Mouse (Mus musculus) urinary bladder, postnatal 10 days (tissue): ENCODE data around the gene Tet1.
"Not testable (repeated sequence)": the region's sequence is repeated elsewhere in the genome, so short reads cannot be mapped to it uniquely, and the experiment has no call there.

Experiments
- DNase-seq: peaks from one replicate; pipeline ENCODE4 v3.0.0; 2022; ENCODE audit warnings: low spot score

Gene Tet1

DNA sequence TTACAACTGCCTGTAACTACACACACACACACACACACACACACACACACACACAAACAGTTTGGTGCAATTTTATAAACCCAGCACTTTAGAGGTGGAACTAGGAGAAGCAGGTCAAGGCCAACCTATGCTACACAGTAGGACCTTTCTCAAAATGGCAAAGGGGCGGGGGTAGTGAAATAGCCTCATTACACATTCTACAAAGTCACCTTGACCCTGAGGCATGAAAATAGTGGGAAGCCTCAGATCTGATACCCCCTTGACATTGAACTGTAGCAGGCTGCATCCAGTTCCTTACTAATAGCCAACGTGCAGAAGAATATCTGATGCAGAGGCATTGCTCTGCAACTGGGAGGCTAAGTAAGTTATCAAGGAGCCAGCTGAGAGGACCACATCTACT, 60.0 kb downstream of the Tet1 start:
- DNase-seq, result no peak

DNA sequence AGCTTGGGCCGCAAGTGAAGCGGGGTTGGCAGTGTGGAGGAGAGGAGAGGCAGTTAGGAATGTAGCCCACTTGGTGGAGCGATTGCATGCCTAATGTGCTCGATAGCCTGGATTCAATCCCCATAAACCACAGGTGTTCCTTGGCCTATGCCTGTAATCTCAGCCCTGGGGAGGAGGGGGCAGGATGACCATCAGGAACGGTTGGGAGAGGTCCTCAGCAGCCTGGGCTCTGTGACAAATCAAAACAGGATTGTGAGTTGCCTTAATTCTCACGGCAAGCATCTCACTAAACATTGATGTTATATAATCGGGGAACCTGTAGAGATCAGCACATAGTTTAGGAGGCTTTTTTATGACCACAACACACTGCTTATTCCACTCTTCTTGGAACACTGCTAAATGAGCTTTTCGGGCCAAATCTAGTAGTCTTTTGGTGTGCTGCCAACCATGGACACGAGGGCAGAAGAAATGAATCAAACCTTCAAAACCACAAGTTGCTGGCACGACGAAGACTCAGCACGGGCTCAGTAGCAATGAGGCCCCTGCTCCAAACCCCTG, 61.6 kb downstream of the Tet1 start:
- DNase-seq, result no peak

DNA sequence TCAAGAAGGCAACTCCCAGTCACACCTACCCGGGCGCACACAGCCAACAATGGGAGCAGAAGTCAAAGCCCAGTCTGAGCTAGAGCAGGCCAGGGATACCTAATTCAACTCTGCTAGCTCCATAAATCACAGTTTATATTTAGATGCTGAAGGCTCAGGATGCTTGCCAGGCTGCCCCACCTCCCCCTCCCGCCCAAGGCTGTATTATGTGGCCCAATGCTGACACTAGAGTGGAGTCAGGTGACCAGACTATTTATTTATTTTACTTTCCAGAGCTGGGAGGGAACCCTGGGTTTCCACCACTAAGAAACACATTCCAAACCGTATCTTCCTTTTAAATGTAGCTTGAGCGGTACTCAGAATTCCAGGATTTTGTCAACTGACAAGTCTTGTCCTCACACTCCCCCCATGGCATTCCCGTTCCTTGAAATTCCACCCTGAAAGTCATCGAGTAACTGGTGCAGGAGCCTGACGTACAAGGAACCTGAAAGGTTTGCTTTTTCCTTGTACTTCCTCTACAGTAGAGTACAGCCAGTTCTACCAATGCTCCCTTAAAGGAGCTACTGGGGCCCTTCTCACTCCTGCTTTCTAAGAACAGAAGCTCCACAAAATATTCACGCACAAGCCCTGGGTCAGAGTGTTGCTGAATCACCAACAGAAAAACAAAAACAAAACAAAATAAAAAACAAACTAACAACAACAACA, 64.9 kb downstream of the Tet1 start:
- DNase-seq, result peak; percentile 11

DNA sequence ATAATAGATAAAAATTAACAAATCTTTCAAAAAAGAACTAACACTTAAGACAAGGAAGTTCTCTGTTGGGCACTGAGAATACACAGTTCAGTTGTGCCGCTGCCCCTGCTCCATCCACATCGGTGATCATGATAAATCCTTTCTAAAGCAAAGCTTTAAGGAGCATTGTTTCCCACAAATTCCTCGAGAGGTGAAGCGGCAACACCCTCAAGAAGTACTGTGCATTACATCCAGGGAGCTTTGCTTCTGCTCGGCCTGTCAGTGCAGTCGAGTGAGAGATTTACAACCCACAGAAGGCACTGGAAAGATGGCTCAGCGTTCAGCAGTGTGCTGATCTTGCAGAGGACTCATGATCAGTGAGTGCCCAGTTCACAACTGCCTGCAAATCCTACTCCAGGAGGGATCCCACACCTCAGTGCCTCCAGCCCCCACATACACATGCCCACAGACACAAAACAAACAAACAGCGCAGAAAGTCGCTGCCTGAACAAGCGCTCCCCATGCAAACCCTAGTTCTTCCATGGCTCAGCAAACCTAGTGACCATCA, 66.8 kb downstream of the Tet1 start:
- DNase-seq, result no peak

DNA sequence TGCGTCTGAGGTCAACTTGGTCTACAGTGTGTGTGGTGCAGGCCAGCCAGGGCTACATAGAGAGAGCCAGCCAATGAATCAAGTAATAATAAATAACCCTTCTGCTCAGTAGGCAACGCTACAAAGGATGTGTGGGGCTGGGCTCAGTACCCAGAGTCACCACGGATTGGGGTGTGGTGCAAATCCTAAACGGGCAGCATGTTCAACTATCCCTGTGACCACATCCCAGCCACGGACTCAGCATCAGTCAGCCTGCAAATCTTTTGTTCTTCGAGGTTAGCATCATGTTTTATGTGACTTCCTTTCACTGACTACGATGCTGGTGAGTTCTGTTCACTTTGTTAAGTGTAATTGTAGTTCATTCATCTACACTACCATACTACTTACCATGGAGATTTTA, 68.1 kb downstream of the Tet1 start:
- no peak for DNase-seq

DNA sequence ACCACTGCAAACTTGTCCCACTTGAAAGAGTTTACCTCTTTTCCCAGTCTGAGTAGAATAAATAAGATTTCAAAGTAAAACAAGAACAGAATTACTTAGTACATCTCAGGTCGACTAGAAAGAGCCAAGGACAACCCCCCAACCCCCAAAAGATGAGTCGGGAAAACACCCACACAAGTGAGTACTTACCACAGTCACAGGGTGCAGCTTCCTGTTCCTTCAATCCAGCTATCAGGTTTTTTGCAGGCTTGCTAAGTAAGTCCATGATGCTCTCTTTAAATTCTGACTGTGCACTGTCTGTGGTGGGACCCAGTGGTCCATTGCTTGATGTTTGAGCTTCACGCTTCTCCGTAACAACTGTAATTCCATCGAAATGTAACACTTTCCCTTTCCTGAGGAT, 70.8 kb downstream of the Tet1 start:
- no peak for DNase-seq

DNA sequence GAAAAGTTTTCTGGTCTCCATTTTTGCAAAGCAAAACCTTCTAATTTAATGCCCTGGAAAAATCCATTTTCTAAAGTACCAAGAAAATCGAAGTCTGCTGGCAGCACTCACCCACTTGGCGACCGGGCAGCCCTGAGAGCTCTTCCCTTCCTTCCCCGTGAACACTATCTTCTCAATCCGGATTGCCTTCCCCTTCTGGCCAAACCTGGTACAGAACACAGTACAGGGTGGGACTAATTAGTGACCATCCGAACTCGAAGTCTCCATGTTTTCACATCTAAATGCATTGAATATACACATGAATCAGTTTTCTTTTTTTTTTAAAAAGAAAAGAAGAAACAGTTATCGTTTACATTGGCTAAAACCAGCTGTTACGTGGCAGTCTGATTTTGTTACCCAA, 76.0 kb downstream of the Tet1 start:
- DNase-seq, result no peak

DNA sequence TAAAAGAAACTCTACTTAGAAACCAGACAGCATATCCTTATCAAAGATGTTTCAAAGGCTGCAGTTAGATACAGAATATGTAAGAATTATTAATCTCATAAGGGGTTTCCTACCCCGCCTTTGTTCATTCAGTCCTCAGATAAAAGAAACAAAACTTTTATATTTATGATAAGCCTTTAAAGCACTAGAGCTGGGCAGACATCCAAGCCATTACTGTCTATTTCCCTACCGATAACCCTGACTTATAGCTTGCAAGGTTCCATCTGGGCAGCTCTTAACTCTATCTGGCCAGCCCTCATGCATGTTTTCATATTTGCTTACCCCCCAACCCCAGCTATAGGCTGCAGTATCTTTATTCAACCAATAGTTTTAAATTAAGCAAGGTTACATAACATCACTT, 77.2 kb downstream of the Tet1 start:
- no peak for DNase-seq

DNA sequence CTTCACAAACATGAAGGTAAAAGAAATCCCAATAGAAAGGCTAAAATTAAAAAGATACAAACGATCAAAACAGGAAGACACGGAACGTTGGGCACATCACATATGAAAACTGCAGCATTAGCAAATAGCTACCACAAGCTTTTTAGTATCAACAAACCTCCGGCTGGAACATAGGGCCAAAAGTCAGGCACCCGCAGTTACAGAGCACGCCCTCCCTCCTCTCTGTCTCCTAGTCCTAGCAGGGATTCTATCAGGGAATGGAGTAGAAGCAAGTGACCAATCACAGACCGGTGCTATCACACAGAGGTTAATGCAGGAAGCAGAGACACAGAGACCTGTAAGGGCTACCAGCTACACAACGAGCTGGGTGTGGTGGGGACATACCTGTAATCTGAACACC, 84.3 kb downstream of the Tet1 start:
- DNase-seq, result no peak

DNA sequence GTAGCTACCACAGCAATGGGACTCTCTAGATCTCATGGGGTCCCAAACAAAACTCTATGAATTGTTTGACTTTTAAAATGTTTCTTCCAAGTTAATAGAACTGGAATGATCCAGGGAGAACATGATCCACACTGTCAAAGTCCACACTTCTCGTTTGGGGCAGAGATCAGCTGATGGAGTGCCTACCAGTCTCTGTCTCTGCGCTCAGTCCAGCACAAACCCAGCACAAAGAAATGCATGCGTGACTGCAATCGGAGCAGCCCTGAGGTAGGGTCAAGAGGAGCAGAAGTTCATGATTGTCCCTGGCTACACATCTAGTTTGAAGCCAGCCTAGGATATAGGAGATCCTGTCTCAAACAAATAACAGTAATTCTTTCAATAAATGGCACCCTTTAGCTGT, 85.4 kb downstream of the Tet1 start:
- no peak for DNase-seq

DNA sequence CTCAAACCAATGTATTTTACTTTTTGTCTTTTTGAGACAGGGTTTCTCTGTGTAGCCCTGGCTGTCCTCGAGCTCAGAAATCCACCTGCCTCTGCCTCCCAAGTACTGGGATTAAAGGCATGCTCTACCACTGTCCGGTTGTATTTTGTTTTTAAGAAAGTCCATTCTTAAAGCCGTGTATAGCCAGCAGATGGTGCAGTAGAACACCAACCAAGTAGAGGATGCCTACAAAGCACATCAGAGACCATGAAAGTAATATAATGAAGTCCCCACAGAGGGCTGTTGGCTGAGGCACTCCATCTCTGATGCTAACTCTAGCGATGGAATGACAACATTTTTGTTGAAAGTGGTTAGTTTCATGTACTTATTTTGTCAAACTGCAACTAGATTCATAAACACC, 98.8 kb downstream of the Tet1 start:
- no peak for DNase-seq

DNA sequence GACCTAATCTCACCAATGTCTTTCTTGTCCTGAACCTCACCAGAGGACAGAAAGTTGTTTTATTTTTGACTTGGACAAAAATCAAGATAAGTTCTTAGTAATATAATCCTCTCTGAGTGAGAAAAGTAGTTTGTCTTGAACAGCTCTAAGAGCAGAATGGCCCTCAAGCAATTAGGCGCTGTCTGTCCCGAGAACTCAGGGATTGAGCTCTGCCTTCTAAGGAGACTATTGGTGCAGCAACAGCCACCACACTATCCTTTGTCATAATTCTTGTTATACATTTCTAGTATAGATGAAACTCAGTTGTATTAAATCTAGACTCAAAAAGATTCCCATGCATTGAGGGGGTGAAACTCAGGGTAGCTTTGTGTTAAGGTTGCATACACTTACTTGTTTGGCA, 100.0 kb downstream of the Tet1 start:
- DNase-seq, result no peak

DNA sequence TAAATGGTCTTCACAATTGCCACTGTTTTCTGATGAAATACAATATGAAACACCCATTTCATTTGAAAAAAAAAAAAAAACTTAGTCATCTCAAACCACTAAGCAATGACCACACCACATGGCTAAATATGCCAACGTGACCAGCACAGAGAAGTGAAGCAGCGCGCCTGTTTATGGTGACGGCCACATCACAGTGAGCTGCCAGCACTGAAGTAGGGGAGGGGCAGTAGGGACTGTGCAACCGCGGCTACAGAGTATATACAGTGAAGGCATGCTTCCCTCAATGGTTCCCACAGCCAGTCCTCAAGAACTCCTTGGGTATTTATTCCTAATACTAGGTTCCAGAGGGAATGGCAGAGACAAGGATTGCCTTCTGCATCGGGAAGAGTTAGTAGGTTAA, 100.5 kb downstream of the Tet1 start:
- DNase-seq, result no peak

DNA sequence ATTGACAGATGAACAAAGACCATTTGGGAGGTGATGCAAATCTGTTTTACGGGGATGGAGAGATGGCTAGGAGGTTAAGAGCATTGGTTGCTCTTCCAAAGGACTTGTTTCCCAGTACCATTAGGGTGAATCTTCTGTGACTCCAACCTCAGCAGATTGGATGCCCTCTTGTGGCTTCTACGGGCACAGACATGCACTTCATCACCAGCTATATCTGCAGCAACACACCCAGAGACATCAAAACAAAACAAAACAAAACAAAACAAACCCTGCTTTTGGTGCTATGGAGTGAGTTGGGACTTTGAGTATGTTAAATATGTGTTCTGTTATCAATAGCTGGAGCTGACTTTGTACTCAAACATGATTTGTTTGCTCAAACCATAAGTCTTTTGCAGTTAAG, 104.7 kb downstream of the Tet1 start:
- DNase-seq, result no peak

DNA sequence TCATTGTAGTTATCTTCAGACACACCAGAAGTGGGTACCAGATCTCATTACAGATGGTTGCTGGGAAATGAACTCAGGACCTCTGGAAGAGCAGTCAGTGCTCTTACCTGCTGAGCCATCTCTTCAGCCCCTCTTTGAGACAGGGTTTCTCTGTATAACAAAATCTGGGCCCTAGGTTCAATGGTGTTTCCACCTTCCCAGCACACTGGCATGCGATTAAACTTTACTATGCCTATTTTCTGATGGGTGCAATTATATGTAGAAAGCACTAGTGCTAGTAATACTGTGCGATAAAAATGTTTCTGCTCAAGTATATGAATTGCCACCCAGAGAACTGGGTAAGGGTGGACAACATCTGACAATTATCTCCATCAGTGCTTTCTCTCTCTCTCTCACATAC, 105.5 kb downstream of the Tet1 start:
- no peak for DNase-seq

DNA sequence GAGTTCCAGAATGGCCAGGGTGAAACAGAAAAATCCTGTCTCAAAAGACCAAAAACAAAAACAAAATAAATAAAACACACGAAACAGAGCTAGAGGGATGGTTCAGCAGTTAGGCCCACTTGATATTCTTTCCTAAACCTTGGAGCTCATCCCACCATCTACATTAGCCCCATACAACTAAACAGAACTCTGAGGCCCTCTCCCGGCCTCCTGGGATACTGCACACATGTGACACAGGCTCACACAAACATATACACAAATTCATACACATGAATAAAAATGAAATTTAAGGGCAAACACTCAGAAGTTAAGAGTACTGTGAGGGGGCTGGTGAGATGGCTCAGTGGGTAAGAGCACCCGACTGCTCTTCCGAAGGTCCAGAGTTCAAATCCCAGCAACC, 114.6 kb downstream of the Tet1 start:
- no peak for DNase-seq

DNA sequence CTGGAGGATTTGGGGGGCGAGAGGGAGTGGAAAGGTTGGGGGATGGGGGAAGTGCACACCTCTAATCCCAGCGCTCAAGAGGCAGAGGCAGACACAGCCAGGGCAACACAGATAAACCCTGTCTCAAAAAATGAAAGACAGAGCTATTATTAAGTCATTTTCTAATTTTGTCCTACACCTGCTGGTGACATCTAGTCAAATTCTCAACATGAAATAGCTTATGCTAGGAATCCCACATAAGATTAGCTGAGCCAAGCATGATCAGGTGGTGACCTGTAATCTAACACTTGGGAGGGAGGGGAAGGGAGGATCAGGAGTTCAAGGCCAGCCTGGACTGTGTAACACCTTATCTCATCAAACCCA, 115.7 kb downstream of the Tet1 start:
- DNase-seq, result no peak

DNA sequence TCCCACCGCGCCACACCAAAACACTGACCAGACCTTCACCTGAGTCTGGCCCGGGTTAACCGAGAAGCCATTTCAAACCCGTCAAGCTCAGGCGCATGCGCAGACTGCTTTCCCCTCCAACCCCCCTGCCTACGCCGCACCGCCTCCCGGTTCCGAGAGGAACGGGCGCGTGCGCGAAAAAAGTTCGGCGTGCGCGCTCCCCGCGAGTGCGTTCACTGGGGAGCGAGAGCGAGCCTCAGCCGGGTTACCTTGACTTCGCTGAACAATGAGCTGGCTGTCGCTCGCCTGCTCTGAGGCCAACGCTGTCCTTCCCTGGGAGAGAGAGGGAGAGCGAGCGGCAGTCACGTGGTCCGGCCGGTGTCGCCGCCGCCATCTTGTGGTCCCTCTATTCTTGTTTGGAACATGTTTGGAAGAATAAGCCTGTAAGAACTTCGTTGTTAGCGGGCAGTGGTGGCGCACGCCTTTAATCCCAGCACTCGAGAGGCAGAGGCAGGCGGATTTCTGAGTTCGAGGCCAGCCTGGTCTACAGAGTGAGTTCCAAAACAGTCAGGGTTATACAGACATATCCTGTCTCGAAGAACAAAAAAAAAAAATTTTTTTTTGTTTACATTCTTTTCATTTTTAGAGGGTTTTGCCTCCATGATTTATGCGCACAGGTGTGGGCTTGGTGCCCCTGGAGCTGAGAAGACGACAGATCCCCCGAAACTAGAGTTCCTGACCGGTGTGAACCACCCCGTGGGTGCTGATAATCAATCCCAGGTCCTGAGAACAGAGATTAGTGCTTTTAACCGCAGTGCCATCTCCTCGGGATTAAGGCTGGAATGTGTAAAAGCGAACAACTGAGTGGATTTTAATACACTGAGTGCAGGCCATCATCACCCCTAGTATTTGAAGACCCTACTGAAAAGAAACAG, 116.4 kb downstream of the Tet1 start, which contains the start of gene Ccar1:
TSS of gene Ccar1 (minus strand) at position 110 of the 914 bp plus-strand sequence.
- peak; percentile 95 for DNase-seq

DNA sequence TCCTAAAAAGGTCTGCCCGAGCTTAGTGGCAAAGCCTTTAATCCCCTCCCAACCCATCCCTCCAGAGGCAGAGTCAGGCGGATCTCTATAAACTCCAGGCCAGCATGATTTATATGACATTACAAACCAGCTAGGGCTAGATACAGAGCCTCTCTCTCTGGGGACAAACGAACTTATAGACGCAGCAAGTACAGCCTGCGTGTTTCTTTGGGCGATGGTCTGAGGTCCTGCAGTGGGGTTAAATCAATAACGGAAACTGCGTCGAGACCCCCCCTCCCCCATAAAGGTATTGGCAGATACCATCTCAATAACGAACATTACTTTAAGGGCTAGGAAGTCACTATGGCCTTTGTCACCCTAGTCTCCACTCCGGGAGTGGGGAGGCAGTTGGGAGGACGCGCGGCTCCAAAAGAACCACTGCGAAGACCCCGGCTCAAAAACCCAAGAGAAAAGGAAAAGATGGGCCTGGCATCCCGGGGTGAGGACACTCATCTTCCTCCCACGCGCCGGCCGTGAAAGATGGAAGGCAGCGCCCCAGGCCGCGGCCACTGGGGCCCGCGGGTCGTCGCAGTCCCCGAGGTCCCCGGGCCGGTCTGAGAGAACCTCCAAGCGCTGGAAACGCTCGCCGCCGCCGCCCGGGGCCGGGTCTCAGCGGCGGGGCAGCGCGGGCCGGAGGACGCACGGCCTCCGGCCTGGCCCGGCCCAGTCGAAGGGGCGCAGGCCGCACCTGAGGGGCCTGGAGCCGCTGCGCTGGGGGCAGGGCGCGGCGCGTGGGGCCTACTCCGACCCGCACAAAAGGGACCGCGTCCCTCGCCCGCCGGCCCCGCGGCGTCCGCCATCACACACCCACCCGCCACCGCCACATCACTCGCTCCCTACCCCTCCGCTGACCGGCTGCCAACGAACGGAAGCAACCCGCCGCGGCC, 117.3 kb downstream of the Tet1 start:
- DNase-seq, result peak; percentile 10

DNA sequence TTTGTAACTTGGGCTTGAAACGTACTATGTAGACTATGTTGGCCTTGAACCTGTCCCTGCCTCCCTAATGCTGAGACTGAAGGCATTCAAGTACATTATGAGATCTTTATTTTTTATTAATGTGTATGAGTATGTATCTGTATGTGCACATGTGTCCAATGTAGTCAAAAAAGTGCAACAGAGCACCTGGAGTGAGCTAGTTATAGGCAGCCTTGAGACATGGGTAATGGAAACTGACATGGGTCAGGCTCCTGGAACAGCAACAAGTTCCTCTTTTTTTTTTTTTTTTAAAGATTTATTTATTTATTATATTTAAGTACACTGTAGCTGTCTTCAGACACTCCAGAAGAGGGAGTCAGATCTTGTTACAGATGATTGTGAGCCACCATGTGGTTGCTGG, 127.0 kb downstream of the Tet1 start:
- DNase-seq, result not testable (repeated sequence)
